ENCODE assay signal across 19 mouse cellular contexts in genomic region chr12:88952937-88953600, GRCm38 (mm10).
DNase-seq lines count a peak whose midpoint lies in the region; ATAC-seq and TF ChIP-seq lines count a peak whose summit lies in the region.
"Had no signal": no experiment of that assay in that cellular context is flagged by ENCODE, and none has a peak within 500 bp of the region (broad histone marks: within the 10 kb centered on the region; RNA-seq: fewer than 3 reads in every experiment).

No protein-coding gene starts in this region.

- H3K9ac ChIP-seq in heart, embryonic 12.5 days, result no peak overlapping the region
- no peak overlapping the region for H3K9ac ChIP-seq in CH12.LX (ENCODE audit: insufficient read depth, low read depth)
- H3K9ac ChIP-seq in midbrain, embryonic 15.5 days, result no peak overlapping the region
- H3K9ac ChIP-seq: forebrain, postnatal 0 days; hindbrain, embryonic 15.5 days; limb, embryonic 12.5 days; liver, embryonic 15.5 days had no signal

- no peak for ATAC-seq in heart, embryonic 12.5 days (ENCODE audit: insufficient number of reproducible peaks, low FRiP score)
- no peak for ATAC-seq in midbrain, embryonic 15.5 days (replicated peaks)
- ATAC-seq: forebrain, postnatal 0 days had no signal

- no peak for TF ChIP-seq POLR2A in CH12.LX (IDR thresholded peaks at IDR 0.05; ENCODE audit: low read depth, low read length)

- no peak overlapping the region for H3K27ac ChIP-seq in heart, embryonic 12.5 days (ENCODE audit: poor library complexity, severe bottlenecking)
- H3K27ac ChIP-seq in CH12.LX (ENCODE audit: insufficient read depth, low read depth), result no peak overlapping the region
- no peak overlapping the region for H3K27ac ChIP-seq in midbrain, embryonic 15.5 days
- H3K27ac ChIP-seq: limb, embryonic 12.5 days; liver, embryonic 15.5 days had no signal

- H3K9me3 ChIP-seq in heart, embryonic 12.5 days (replicated peaks), result no peaks in the 10 kb centered on the region
- H3K9me3 ChIP-seq in CH12.LX (replicated peaks; ENCODE audit: low read length), result no peaks in the 10 kb centered on the region
- H3K9me3 ChIP-seq in midbrain, embryonic 15.5 days, result no peaks in the 10 kb centered on the region
- H3K9me3 ChIP-seq: hindbrain, embryonic 15.5 days; limb, embryonic 12.5 days; liver, embryonic 15.5 days had no signal

- no peaks in the 10 kb centered on the region for H3K79me2 ChIP-seq in CH12.LX (replicated peaks; ENCODE audit: control insufficient read depth, extremely low read depth, insufficient read depth, poor library complexity, severe bottlenecking)

- in situ Hi-C loops in CH12.LX (cut with MboI; ENCODE audit: low pct_ligation_motif_present, low pct_unique_long_range_greater_than_20kb, low sequenced_read_pairs), result no loop called here

- H3K4me3 ChIP-seq in heart, embryonic 12.5 days, result no peak overlapping the region
- no peak overlapping the region for H3K4me3 ChIP-seq in CH12.LX (replicated peaks in 1 of 3; ENCODE audit: low read depth in 2 of 3, low read length in 2 of 3, poor library complexity in 1 of 3)
- H3K4me3 ChIP-seq in midbrain, embryonic 15.5 days, result no peak overlapping the region
- H3K4me3 ChIP-seq: hindbrain, embryonic 15.5 days; limb, embryonic 12.5 days; liver, embryonic 15.5 days had no signal

- no peak for TF ChIP-seq CTCF in CH12.LX (conservative IDR thresholded peaks at IDR 0.05 in 1 of 2, IDR thresholded peaks at IDR 0.05 in 1 of 2; ENCODE audit: low read depth in 2 of 2, low read length in 2 of 2)

- DNase-seq in heart, adult 8-10 months (ENCODE audit: low spot score), result no peak
- DNase-seq in layer of hippocampus, adult 18-20 months (ENCODE audit: low spot score in 2 of 2), result peak; percentile 22 to 55
- DNase-seq in layer of hippocampus, postnatal 14 days (ENCODE audit: low spot score in 2 of 2), result no peak
- no peak for DNase-seq in CH12.LX (ENCODE audit: extremely low read depth)
- DNase-seq in layer of hippocampus, postnatal 36 days, result peak; percentile 14 to 26
- DNase-seq: cerebellum, adult 11 months; cerebellum, postnatal 25 days; forebrain, postnatal 0 days; gastrocnemius, postnatal 36 days; kidney, adult 18-20 months; kidney, postnatal 25 days; lung, postnatal 4 days; thymus, adult 2 months had no signal

- WGBS in heart, embryonic 12.5 days, result 49% methylated on average over 7 of the region's 7 CpGs
- 76% methylated on average over 7 of the region's 7 CpGs for WGBS in midbrain, embryonic 15.5 days

- H3K36me3 ChIP-seq in heart, embryonic 12.5 days, result no peaks in the 10 kb centered on the region
- no peaks in the 10 kb centered on the region for H3K36me3 ChIP-seq in CH12.LX (replicated peaks in 1 of 2; ENCODE audit: control insufficient read depth in 1 of 2, insufficient read depth in 1 of 2, low read length in 1 of 2)
- H3K36me3 ChIP-seq in midbrain, embryonic 15.5 days (replicated peaks), result no peaks in the 10 kb centered on the region
- H3K36me3 ChIP-seq: hindbrain, embryonic 15.5 days; limb, embryonic 12.5 days; liver, embryonic 15.5 days had no signal

- peak overlapping the region; percentile 45 for H3K4me2 ChIP-seq in heart, embryonic 12.5 days
- H3K4me2 ChIP-seq in CH12.LX (ENCODE audit: insufficient read depth, low read depth, poor library complexity, severe bottlenecking), result peak overlapping the region; percentile 52; the same call in 1 of the 2 replicates
- no peak overlapping the region for H3K4me2 ChIP-seq in midbrain, embryonic 15.5 days
- H3K4me2 ChIP-seq: hindbrain, embryonic 15.5 days; limb, embryonic 12.5 days; liver, embryonic 15.5 days; midbrain, embryonic 11.5 days had no signal

- H3K4me1 ChIP-seq in heart, embryonic 12.5 days (replicated peaks), result 0 out of 2 replicates have a peak, but pooled peaks cover 3% of the 10 kb centered on the region
- H3K4me1 ChIP-seq in CH12.LX (ENCODE audit: control insufficient read depth in 1 of 2, insufficient read depth in 2 of 2), result peaks cover 0 to 7% of the 10 kb centered on the region in 2 experiments; a peak in 1 of 4 replicates
- 0 out of 2 replicates have a peak, but pooled peaks cover 2% of the 10 kb centered on the region for H3K4me1 ChIP-seq in midbrain, embryonic 15.5 days
- H3K4me1 ChIP-seq: limb, embryonic 12.5 days; liver, embryonic 15.5 days had no signal

- no peak for TF ChIP-seq EP300 in CH12.LX (IDR thresholded peaks at IDR 0.05; ENCODE audit: low read length)

- no peaks in the 10 kb centered on the region for H3K27me3 ChIP-seq in heart, embryonic 12.5 days (replicated peaks)
- no peaks in the 10 kb centered on the region for H3K27me3 ChIP-seq in CH12.LX (replicated peaks)
- H3K27me3 ChIP-seq in midbrain, embryonic 15.5 days (replicated peaks), result no peaks in the 10 kb centered on the region
- H3K27me3 ChIP-seq: hindbrain, embryonic 15.5 days; limb, embryonic 12.5 days; liver, embryonic 15.5 days had no signal

- TF ChIP-seq RAD21 in CH12.LX (IDR thresholded peaks at IDR 0.05; ENCODE audit: low read depth, low read length), result no peak

- dilution Hi-C loops in CH12.LX (cut with MboI; ENCODE audit: extremely low pct_ligation_motif_present, extremely low pct_unique_long_range_greater_than_20kb, low sequenced_read_pairs), result no loop called here

TF ChIP-seq in CH12.LX, 34 proteins besides CTCF, POLR2A, EP300 and RAD21:
- TF ChIP-seq USF1 (IDR thresholded peaks at IDR 0.05; ENCODE audit: low read depth, low read length) (no peak), POLR2AphosphoS2 (IDR thresholded peaks at IDR 0.05; ENCODE audit: low read depth, low read length) (no peak), USF2 (conservative IDR thresholded peaks at IDR 0.05; ENCODE audit: low read depth, low read length) (no peak), RCOR1 (conservative IDR thresholded peaks at IDR 0.05; ENCODE audit: low read depth, low read length) (no peak), E2F4 (IDR thresholded peaks at IDR 0.05; ENCODE audit: insufficient replicate concordance, low read depth, low read length) (no peak), TBP (conservative IDR thresholded peaks at IDR 0.05; ENCODE audit: low read depth, low read length) (no peak), JUN (IDR thresholded peaks at IDR 0.05; ENCODE audit: insufficient read depth, low read depth, low read length) (no peak), CHD1 (IDR thresholded peaks at IDR 0.05; ENCODE audit: low read depth, low read length) (no peak), UBTF (IDR thresholded peaks at IDR 0.05; ENCODE audit: low read depth, low read length) (no peak), ELF1 (IDR thresholded peaks at IDR 0.05; ENCODE audit: low read depth, low read length) (no peak), MYC (IDR thresholded peaks at IDR 0.05; ENCODE audit: low read depth, low read length) (no peak), TCF12 (IDR thresholded peaks at IDR 0.05; ENCODE audit: low read depth, low read length) (no peak), GABPA (IDR thresholded peaks at IDR 0.05; ENCODE audit: insufficient replicate concordance, low read depth, low read length) (no peak), IRF4 (IDR thresholded peaks at IDR 0.05; ENCODE audit: low read depth, low read length) (no peak), CHD2 (IDR thresholded peaks at IDR 0.05; ENCODE audit: low read length) (no peak), NELFE (IDR thresholded peaks at IDR 0.05; ENCODE audit: low read depth, low read length) (no peak)

Comparison
In these comparisons a context has a peak if more than half of its experiments do, and no peak if none do; other contexts are left out.
1. DNase-seq: peak in layer of hippocampus, adult 18-20 months (2 of 2) and layer of hippocampus, postnatal 36 days (2 of 2); none in heart, adult 8-10 months (single experiment), layer of hippocampus, postnatal 14 days (0 of 2) and CH12.LX (single experiment).